ENCODE assay signal across 21 mouse cellular contexts in genomic region chr16:32633486-32634012, GRCm38 (mm10). TPM values are rescaled to one million over a fixed set of nuclear protein-coding genes. Genes with fewer than 3 reads are reported as not detected.
DNase-seq lines count a peak whose midpoint lies in the region; ATAC-seq and TF ChIP-seq lines count a peak whose summit lies in the region.
"Had no signal": no experiment of that assay in that cellular context is flagged by ENCODE, and none has a peak within 500 bp of the region (broad histone marks: within the 10 kb centered on the region; RNA-seq: fewer than 3 reads in every experiment).

No protein-coding gene starts in this region.

- no peak overlapping the region for H3K27ac ChIP-seq in liver, embryonic 11.5 days (ENCODE audit: low read depth, low read length)
- H3K27ac ChIP-seq in liver, embryonic 13.5 days = peak overlapping the region; percentile 67
- 0 out of 2 replicates have a peak overlapping the region, but pooled peaks have one; percentile 22 for H3K27ac ChIP-seq in liver, postnatal 0 days (ENCODE audit: low read depth)
- no peak overlapping the region for H3K27ac ChIP-seq in stomach, postnatal 0 days (replicated peaks)
- H3K27ac ChIP-seq: embryonic facial prominence, embryonic 13.5 days; forebrain, embryonic 13.5 days; heart, embryonic 15.5 days; hindbrain, embryonic 13.5 days; hindbrain, postnatal 0 days had no signal

- H3K9me3 ChIP-seq in liver, embryonic 11.5 days (ENCODE audit: control insufficient read depth, low read length) = no peaks in the 10 kb centered on the region
- H3K9me3 ChIP-seq in liver, embryonic 13.5 days (replicated peaks) = no peaks in the 10 kb centered on the region
- no peaks in the 10 kb centered on the region for H3K9me3 ChIP-seq in liver, postnatal 0 days (ENCODE audit: low read length)
- no peaks in the 10 kb centered on the region for H3K9me3 ChIP-seq in stomach, postnatal 0 days (ENCODE audit: control insufficient read depth, low read length)
- H3K9me3 ChIP-seq: embryonic facial prominence, embryonic 13.5 days; forebrain, embryonic 13.5 days; heart, embryonic 15.5 days; hindbrain, embryonic 13.5 days had no signal

- peak; percentile 33 for DNase-seq in liver, embryonic 11.5 days (ENCODE audit: low spot score)
- DNase-seq in liver = no peak
- DNase-seq in liver, embryonic 13.5 days = no peak
- no peak for DNase-seq in liver, postnatal 0 days
- DNase-seq in adrenal gland, adult 2 months = no peak
- no peak for DNase-seq in stomach, postnatal 0 days (ENCODE audit: low spot score)
- DNase-seq in cerebellum, adult 8-10 months = no peak
- DNase-seq: adrenal gland, postnatal 10 days; cerebellum, adult 11-12 months; cerebellum, adult 9-11 months; cerebellum, postnatal 36 days; forebrain, postnatal 0 days; gastrocnemius, postnatal 36 days; heart, adult 18-20 months; heart, postnatal 14 days had no signal

- H3K27me3 ChIP-seq in liver, embryonic 11.5 days (replicated peaks; ENCODE audit: control insufficient read depth, insufficient read depth, low read length) = no peaks in the 10 kb centered on the region
- H3K27me3 ChIP-seq in liver, embryonic 13.5 days = peaks cover 6% of the 10 kb centered on the region; the same call in 1 of the 2 replicates
- H3K27me3 ChIP-seq in liver, postnatal 0 days (ENCODE audit: insufficient read depth, low read length) = no peaks in the 10 kb centered on the region
- no peaks in the 10 kb centered on the region for H3K27me3 ChIP-seq in stomach, postnatal 0 days (ENCODE audit: control insufficient read depth, insufficient read depth, low read length)
- H3K27me3 ChIP-seq: embryonic facial prominence, embryonic 13.5 days; forebrain, embryonic 13.5 days; heart, embryonic 15.5 days; hindbrain, embryonic 13.5 days had no signal

- 87% methylated on average over 4 of the region's 4 CpGs for WGBS in liver, embryonic 11.5 days
- 79% methylated on average over 4 of the region's 4 CpGs for WGBS in liver, embryonic 13.5 days (ENCODE audit: insufficient replicate concordance)
- 88% methylated on average over 4 of the region's 4 CpGs for WGBS in liver, postnatal 0 days (ENCODE audit: insufficient replicate concordance)
- WGBS in stomach, postnatal 0 days = 93% methylated on average over 4 of the region's 4 CpGs

- peaks cover 4% of the 10 kb centered on the region for H3K4me1 ChIP-seq in liver, embryonic 11.5 days (replicated peaks; ENCODE audit: control insufficient read depth, insufficient read depth, low read length)
- peaks cover 10% of the 10 kb centered on the region for H3K4me1 ChIP-seq in liver, embryonic 13.5 days (replicated peaks)
- H3K4me1 ChIP-seq in liver, postnatal 0 days (ENCODE audit: insufficient read depth) = no peaks in the 10 kb centered on the region
- no peaks in the 10 kb centered on the region for H3K4me1 ChIP-seq in stomach, postnatal 0 days (replicated peaks; ENCODE audit: control insufficient read depth, insufficient read depth)
- H3K4me1 ChIP-seq: embryonic facial prominence, embryonic 13.5 days; forebrain, embryonic 13.5 days had no signal

- H3K36me3 ChIP-seq in liver, embryonic 11.5 days (ENCODE audit: control insufficient read depth, insufficient read depth, low read length) = peaks cover 22% of the 10 kb centered on the region; the same call in 1 of the 2 replicates
- H3K36me3 ChIP-seq in liver, embryonic 13.5 days = peaks cover 51% of the 10 kb centered on the region
- H3K36me3 ChIP-seq in liver, postnatal 0 days (replicated peaks; ENCODE audit: insufficient read depth, low read length) = peaks cover 49% of the 10 kb centered on the region
- H3K36me3 ChIP-seq in stomach, postnatal 0 days (ENCODE audit: control insufficient read depth, insufficient read depth, low read length) = 0 out of 2 replicates have a peak, but pooled peaks cover 2% of the 10 kb centered on the region

- no peak overlapping the region for H3K4me2 ChIP-seq in liver, embryonic 11.5 days
- no peak overlapping the region for H3K4me2 ChIP-seq in liver, embryonic 13.5 days
- no peak overlapping the region for H3K4me2 ChIP-seq in liver, postnatal 0 days (ENCODE audit: low read depth, low read length)
- no peak overlapping the region for H3K4me2 ChIP-seq in stomach, postnatal 0 days (replicated peaks; ENCODE audit: low read depth)
- H3K4me2 ChIP-seq: embryonic facial prominence, embryonic 13.5 days; forebrain, embryonic 13.5 days; heart, embryonic 11.5 days; heart, embryonic 15.5 days; hindbrain, embryonic 13.5 days had no signal

- TF ChIP-seq CTCF in liver, postnatal 0 days (IDR thresholded peaks at IDR 0.05; ENCODE audit: low read depth) = no peak
- TF ChIP-seq CTCF in stomach, postnatal 0 days (IDR thresholded peaks at IDR 0.05; ENCODE audit: low read depth) = no peak

- no peak overlapping the region for H3K4me3 ChIP-seq in liver, embryonic 11.5 days (ENCODE audit: low read depth, low read length)
- no peak overlapping the region for H3K4me3 ChIP-seq in liver, embryonic 13.5 days (replicated peaks)
- no peak overlapping the region for H3K4me3 ChIP-seq in liver, postnatal 0 days (ENCODE audit: low read depth, low read length)
- H3K4me3 ChIP-seq in stomach, postnatal 0 days (ENCODE audit: low read depth, low read length) = no peak overlapping the region
- H3K4me3 ChIP-seq: embryonic facial prominence, embryonic 13.5 days; forebrain, embryonic 13.5 days; heart, embryonic 15.5 days; hindbrain, embryonic 13.5 days had no signal

- no peak for TF ChIP-seq EP300 in liver, postnatal 0 days (IDR thresholded peaks at IDR 0.05; ENCODE audit: low read depth)
- no peak for TF ChIP-seq EP300 in stomach, postnatal 0 days (optimal IDR thresholded peaks at IDR 0.05)

- H3K9ac ChIP-seq in liver, embryonic 11.5 days (ENCODE audit: low read depth, low read length) = no peak overlapping the region
- no peak overlapping the region for H3K9ac ChIP-seq in liver, embryonic 13.5 days
- H3K9ac ChIP-seq in liver, postnatal 0 days (replicated peaks) = no peak overlapping the region
- H3K9ac ChIP-seq in stomach, postnatal 0 days (ENCODE audit: low read length) = no peak overlapping the region
- H3K9ac ChIP-seq: embryonic facial prominence, embryonic 13.5 days; forebrain, embryonic 13.5 days; forebrain, postnatal 0 days; heart, embryonic 15.5 days; hindbrain, embryonic 13.5 days had no signal

- ATAC-seq in liver, embryonic 11.5 days (replicated peaks; ENCODE audit: low FRiP score) = peak; percentile 53
- ATAC-seq in liver, embryonic 13.5 days (ENCODE audit: low read depth) = peak; percentile 34
- peak; percentile 24 for ATAC-seq in liver, postnatal 0 days
- ATAC-seq in stomach, postnatal 0 days (ENCODE audit: low FRiP score, low TSS enrichment) = no peak
- ATAC-seq: forebrain, embryonic 13.5 days; forebrain, postnatal 0 days; hindbrain, postnatal 0 days had no signal

RNA-seq across cellular contexts. Expression of gene Tnk2, which starts 10.1 kb away (rescaled TPM):
- polyA plus RNA-seq in liver, embryonic 11.5 days (2014; fragmentation: Nextera tagmentation; extraction: Ambion mirVana) = 10.8 and 11.6 TPM in 2 replicates
- polyA plus RNA-seq in liver, embryonic 13.5 days (2015; fragmentation: Nextera tagmentation; extraction: Ambion mirVana) = 4.2 and 4.9 TPM in 2 replicates
- 2.9 and 3.5 TPM in 2 replicates for polyA plus RNA-seq in liver, postnatal 0 days (2015; fragmentation: Nextera tagmentation; extraction: Ambion mirVana)
- total RNA-seq in adrenal gland, adult 2 months (2021) = 10 to 100 TPM; 26.5 to 47.4 TPM
- polyA plus RNA-seq in adrenal gland, adult 2 months (2012; rRNA removed) = 100 and 110 TPM in 2 replicates
- 17.1 and 21.0 TPM in 2 replicates for polyA plus RNA-seq in stomach, postnatal 0 days (2015; fragmentation: Nextera tagmentation; extraction: Ambion mirVana)

RNA-seq across cellular contexts. Expression of gene Tfrc, which starts 24.8 kb away (rescaled TPM):
- 220 and 245 TPM in 2 replicates for polyA plus RNA-seq in liver, embryonic 11.5 days (2014; fragmentation: Nextera tagmentation; extraction: Ambion mirVana)
- 262 and 322 TPM in 2 replicates for polyA plus RNA-seq in liver, embryonic 13.5 days (2015; fragmentation: Nextera tagmentation; extraction: Ambion mirVana)
- 85.1 and 103 TPM in 2 replicates for polyA plus RNA-seq in liver, postnatal 0 days (2015; fragmentation: Nextera tagmentation; extraction: Ambion mirVana)
- 10 to 100 TPM; 25.5 to 62.9 TPM for total RNA-seq in adrenal gland, adult 2 months (2021)
- polyA plus RNA-seq in adrenal gland, adult 2 months (2012; rRNA removed) = 0.99 and 1.2 TPM in 2 replicates
- 45.6 and 50.0 TPM in 2 replicates for polyA plus RNA-seq in stomach, postnatal 0 days (2015; fragmentation: Nextera tagmentation; extraction: Ambion mirVana)

Comparison
In these comparisons a context has a peak if more than half of its experiments do, and no peak if none do; other contexts are left out.
1. H3K27ac ChIP-seq: peak in liver, embryonic 13.5 days (single experiment) and liver, postnatal 0 days (single experiment); none in liver, embryonic 11.5 days (single experiment) and stomach, postnatal 0 days (single experiment).
2. RNA of gene Tfrc, which starts 24.8 kb away (polyA plus RNA-seq): 262 to 322 TPM in liver, embryonic 13.5 days, 220 to 245 TPM in liver, embryonic 11.5 days, 85.1 to 103 TPM in liver, postnatal 0 days and 45.6 to 50.0 TPM in stomach, postnatal 0 days; 0.99 to 1.2 TPM in adrenal gland, adult 2 months; every median in the first group is over 10 times any median in the second.